Mouse (Mus musculus): ENCODE results near the gene Nat14. TPM values are rescaled to one million over a fixed set of nuclear protein-coding genes. Genes with fewer than 3 reads are reported as not detected.

Gene Nat14
- 5.5 and 7.6 TPM in 2 replicates for polyA plus RNA-seq (2012; rRNA removed)

GRCm38 (mm10) chr7:4921824-4922482, at the start of gene Nat14:
Gene Nat14, plus strand, starts transcription at chr7:4922028.

GRCm38 (mm10) chr7:4876753-4877221, 45.0 kb upstream of the Nat14 start, which contains the start of gene Isoc2a:
Gene Isoc2a, plus strand, starts transcription at chr7:4877153.

GRCm38 (mm10) chr7:4906466-4906950, 15.3 kb upstream of the Nat14 start, which contains the start of gene Gm36210:
Gene Gm36210, minus strand, starts transcription at chr7:4906516.

GRCm38 (mm10) chr7:4915007-4915665, 6.7 kb upstream of the Nat14 start, which contains the start of gene Zfp628:
Gene Zfp628, plus strand, starts transcription at chr7:4915217.

GRCm38 (mm10) chr7:4925441-4926381, 3.9 kb downstream of the Nat14 start, which contains the start of gene Ssc5d:
Gene Ssc5d, plus strand, starts transcription at chr7:4925785.

DNA sequence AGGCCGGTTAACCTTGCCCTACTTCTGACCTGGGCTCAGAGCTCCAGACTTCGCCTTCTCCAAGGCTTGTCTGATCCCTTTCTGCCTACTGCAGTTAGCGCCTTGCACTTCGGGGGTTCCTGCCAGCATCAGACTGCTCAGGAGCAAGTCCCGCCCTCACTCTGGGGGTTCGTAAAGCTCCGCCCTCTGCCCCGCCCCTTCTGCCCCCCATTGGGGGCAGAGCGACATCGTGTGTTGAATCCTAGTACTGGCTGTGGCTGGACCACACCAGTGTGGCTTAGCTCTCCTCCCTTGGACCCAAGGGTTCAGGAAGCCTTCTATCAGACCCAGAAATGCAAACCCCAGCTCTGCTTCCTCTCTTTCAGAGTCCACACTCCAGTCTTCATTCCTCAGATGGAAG, 42.4 kb downstream of the Nat14 start, which contains the start of gene Sbk2:
Gene Sbk2, minus strand, starts transcription at position 135 of the 400 bp plus-strand sequence.

GRCm38 (mm10) chr7:4971068-4971467, 49.2 kb downstream of the Nat14 start, which contains the start of gene Sbk3:
Gene Sbk3, minus strand, starts transcription at chr7:4971168.

Other genes with a start within 250 kb of the Nat14 start
- 29.1 and 32.0 TPM in 2 replicates for gene Hspbp1, start 237.0 kb upstream of the Nat14 start, polyA plus RNA-seq (2012; rRNA removed)
- 2.5 and 3.5 TPM in 2 replicates for gene Brsk1, start 231.4 kb upstream of the Nat14 start, polyA plus RNA-seq (2012; rRNA removed)
- 15.3 and 16.5 TPM in 2 replicates for gene Tmem150b, start 196.8 kb upstream of the Nat14 start, polyA plus RNA-seq (2012; rRNA removed)
- 98.9 and 123 TPM in 2 replicates for gene Kmt5c, start 181.9 kb upstream of the Nat14 start, polyA plus RNA-seq (2012; rRNA removed)
- 7.0 and 10.5 TPM in 2 replicates for gene Cox6b2, start 168.9 kb upstream of the Nat14 start, polyA plus RNA-seq (2012; rRNA removed)
- not detected in 2 replicates for gene Fam71e2, start 150.7 kb upstream of the Nat14 start, polyA plus RNA-seq (2012; rRNA removed)
- gene Il11, start 139.2 kb upstream of the Nat14 start, polyA plus RNA-seq (2012; rRNA removed): 0.12 and 0.42 TPM in 2 replicates
- gene Tmem190, start 139.1 kb upstream of the Nat14 start, polyA plus RNA-seq (2012; rRNA removed): not detected in 2 replicates
- 157 and 379 TPM in 2 replicates for gene Tmem238, start 132.4 kb upstream of the Nat14 start, polyA plus RNA-seq (2012; rRNA removed)
- gene Rpl28, start 129.2 kb upstream of the Nat14 start, polyA plus RNA-seq (2012; rRNA removed): 174 and 224 TPM in 2 replicates
- 106 and 114 TPM in 2 replicates for gene Ube2s, start 109.4 kb upstream of the Nat14 start, polyA plus RNA-seq (2012; rRNA removed)
- gene Shisa7, start 77.3 kb upstream of the Nat14 start, polyA plus RNA-seq (2012; rRNA removed): 0.68 and 1.5 TPM in 2 replicates
- 17.4 and 25.7 TPM in 2 replicates for gene Isoc2b, start 51.8 kb upstream of the Nat14 start, polyA plus RNA-seq (2012; rRNA removed)
- gene Isoc2a, start 44.9 kb upstream of the Nat14 start, polyA plus RNA-seq (2012; rRNA removed): 12.8 and 15.9 TPM in 2 replicates
- 0.05 TPM in 1 of 2 replicates, not detected in the other for gene Gm36210, start 15.5 kb upstream of the Nat14 start, polyA plus RNA-seq (2012; rRNA removed)
- 13.0 and 16.4 TPM in 2 replicates for gene Zfp628, start 6.8 kb upstream of the Nat14 start, polyA plus RNA-seq (2012; rRNA removed)
- 4.7 and 6.8 TPM in 2 replicates for gene Ssc5d, start 3.8 kb downstream of the Nat14 start, polyA plus RNA-seq (2012; rRNA removed)
- 4.1 and 12.6 TPM in 2 replicates for gene Sbk2, start 42.4 kb downstream of the Nat14 start, polyA plus RNA-seq (2012; rRNA removed)
- gene Sbk3, start 49.1 kb downstream of the Nat14 start, polyA plus RNA-seq (2012; rRNA removed): 0.12 and 0.40 TPM in 2 replicates
- gene Zfp579, start 74.1 kb downstream of the Nat14 start, polyA plus RNA-seq (2012; rRNA removed): 58.0 and 73.6 TPM in 2 replicates
- 21.3 and 34.0 TPM in 2 replicates for gene Zfp524, start 92.4 kb downstream of the Nat14 start, polyA plus RNA-seq (2012; rRNA removed)
- gene Fiz1, start 92.7 kb downstream of the Nat14 start, polyA plus RNA-seq (2012; rRNA removed): 13.2 and 13.7 TPM in 2 replicates
- 0.17 TPM in 1 of 2 replicates, not detected in the other for gene Gm44973, start 93.5 kb downstream of the Nat14 start, polyA plus RNA-seq (2012; rRNA removed)
- gene Zfp865, start 98.3 kb downstream of the Nat14 start, polyA plus RNA-seq (2012; rRNA removed): 16.3 and 18.3 TPM in 2 replicates
- 2.9 and 4.2 TPM in 2 replicates for gene Ccdc106, start 98.5 kb downstream of the Nat14 start, polyA plus RNA-seq (2012; rRNA removed)
- not detected in 2 replicates for gene 4632433K11Rik, start 112.1 kb downstream of the Nat14 start, polyA plus RNA-seq (2012; rRNA removed)
- 2.6 and 2.8 TPM in 2 replicates for gene Zfp784, start 116.4 kb downstream of the Nat14 start, polyA plus RNA-seq (2012; rRNA removed)
- 13.4 and 37.9 TPM in 2 replicates for gene Zfp580, start 129.5 kb downstream of the Nat14 start, polyA plus RNA-seq (2012; rRNA removed)
- 49.3 and 66.5 TPM in 2 replicates for gene U2af2, start 140.1 kb downstream of the Nat14 start, polyA plus RNA-seq (2012; rRNA removed)
- gene Epn1, start 158.2 kb downstream of the Nat14 start, polyA plus RNA-seq (2012; rRNA removed): 186 and 241 TPM in 2 replicates
- gene Rfpl4, start 194.9 kb downstream of the Nat14 start, polyA plus RNA-seq (2012; rRNA removed): not detected in 2 replicates
- gene Rasl2-9, start 203.9 kb downstream of the Nat14 start, polyA plus RNA-seq (2012; rRNA removed): not detected in 2 replicates
- not detected in 2 replicates for gene Vmn1r55, start 227.6 kb downstream of the Nat14 start, polyA plus RNA-seq (2012; rRNA removed)

Data from stomach, adult 2 months (tissue).